Mouse (Mus musculus): ENCODE data around the gene Cradd. TPM values are rescaled to one million over a fixed set of nuclear protein-coding genes. Genes with fewer than 3 reads are reported as not detected.

The Cradd gene
- polyA plus RNA-seq, 1 experiment from 2014 or later, result 9.8 TPM

GRCm38 (mm10) chr10:95299808-95300133 lies 24.2 kb downstream of the Cradd start:
- Histone ChIP-seq H3K9ac (ENCODE audit: low read length) (no peak overlapping the region), H3K36me3 (ENCODE audit: control insufficient read depth, insufficient read depth, low read length) (no peaks in the 10 kb centered on the region), H3K9me3 (ENCODE audit: control insufficient read depth, low read length) (no peaks in the 10 kb centered on the region), H3K4me2 (replicated peaks; ENCODE audit: low read depth) (no peak overlapping the region), H3K4me3 (ENCODE audit: low read depth, low read length) (no peak overlapping the region), H3K27me3 (ENCODE audit: control insufficient read depth, insufficient read depth, low read length) (no peaks in the 10 kb centered on the region), H3K4me1 (replicated peaks; ENCODE audit: control insufficient read depth, insufficient read depth) (no peaks in the 10 kb centered on the region), H3K27ac (replicated peaks) (no peak overlapping the region)
- no peak for DNase-seq (ENCODE audit: low spot score)
- TF ChIP-seq EP300 (optimal IDR thresholded peaks at IDR 0.05) (no peak), CTCF (IDR thresholded peaks at IDR 0.05; ENCODE audit: low read depth) (no peak)
- 81% methylated on average over 7 of the region's 7 CpGs for WGBS
- no peak for ATAC-seq (ENCODE audit: low FRiP score, low TSS enrichment)

DNA sequence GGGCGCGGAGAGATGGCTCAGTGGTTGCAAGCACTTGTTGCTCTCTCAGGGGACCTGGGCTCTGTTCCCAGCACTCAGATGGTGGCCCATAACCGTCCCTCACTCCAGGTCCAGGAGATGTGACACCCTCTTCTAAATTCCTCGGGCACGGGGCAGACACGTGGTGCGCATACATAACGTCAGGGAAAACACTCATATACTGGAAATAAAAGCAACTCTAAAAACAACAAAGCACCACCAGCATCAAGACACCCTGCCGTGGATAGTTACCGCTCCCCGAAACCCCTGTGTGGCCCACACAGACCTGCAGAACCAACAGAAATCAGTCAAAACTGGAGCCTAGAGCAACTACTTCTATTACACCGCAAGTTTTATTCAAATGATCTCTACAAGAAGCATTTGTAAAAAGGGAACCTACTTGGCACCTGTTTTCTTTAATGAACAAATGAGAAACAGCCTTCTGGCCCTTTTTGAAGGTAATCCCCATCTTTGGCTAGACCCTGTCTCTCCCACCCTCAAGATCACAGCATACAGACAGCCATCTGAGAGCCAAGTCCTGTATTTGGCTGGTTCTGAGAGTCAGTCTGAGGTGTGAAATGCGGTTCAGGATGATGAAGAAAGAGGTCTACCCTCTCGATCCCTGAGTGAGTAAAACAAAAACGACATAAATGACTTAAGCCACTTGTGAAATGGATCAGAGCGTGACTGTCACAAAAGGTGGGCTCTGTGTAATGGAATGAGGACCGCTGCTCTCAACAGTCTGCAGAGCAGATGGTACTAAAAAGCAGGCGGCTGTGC lies 24.7 kb downstream of the Cradd start:
- H3K9ac ChIP-seq (ENCODE audit: low read length), result no peak overlapping the region
- H3K36me3 ChIP-seq (ENCODE audit: control insufficient read depth, insufficient read depth, low read length), result no peaks in the 10 kb centered on the region
- H3K9me3 ChIP-seq (ENCODE audit: control insufficient read depth, low read length), result no peaks in the 10 kb centered on the region
- WGBS, result 90% methylated on average over 18 of the region's 18 CpGs
- ATAC-seq (ENCODE audit: low FRiP score, low TSS enrichment), result no peak
- no peaks in the 10 kb centered on the region for H3K4me1 ChIP-seq (replicated peaks; ENCODE audit: control insufficient read depth, insufficient read depth)
- no peak for DNase-seq (ENCODE audit: low spot score)
- H3K4me2 ChIP-seq (replicated peaks; ENCODE audit: low read depth), result no peak overlapping the region
- H3K27ac ChIP-seq (replicated peaks), result no peak overlapping the region
- no peaks in the 10 kb centered on the region for H3K27me3 ChIP-seq (ENCODE audit: control insufficient read depth, insufficient read depth, low read length)
- no peak overlapping the region for H3K4me3 ChIP-seq (ENCODE audit: low read depth, low read length)
- TF ChIP-seq CTCF (IDR thresholded peaks at IDR 0.05; ENCODE audit: low read depth), result no peak
- no peak for TF ChIP-seq EP300 (optimal IDR thresholded peaks at IDR 0.05)

GRCm38 (mm10) chr10:95298504-95298903 lies 25.4 kb downstream of the Cradd start:
- no peak overlapping the region for H3K4me3 ChIP-seq (ENCODE audit: low read depth, low read length)
- H3K36me3 ChIP-seq (ENCODE audit: control insufficient read depth, insufficient read depth, low read length), result no peaks in the 10 kb centered on the region
- H3K9me3 ChIP-seq (ENCODE audit: control insufficient read depth, low read length), result no peaks in the 10 kb centered on the region
- no peak overlapping the region for H3K9ac ChIP-seq (ENCODE audit: low read length)
- 84% methylated on average over 6 of the region's 6 CpGs for WGBS
- H3K27ac ChIP-seq (replicated peaks), result no peak overlapping the region
- no peak for TF ChIP-seq CTCF (IDR thresholded peaks at IDR 0.05; ENCODE audit: low read depth)
- TF ChIP-seq EP300 (optimal IDR thresholded peaks at IDR 0.05), result no peak
- ATAC-seq (ENCODE audit: low FRiP score, low TSS enrichment) (no peak), DNase-seq (ENCODE audit: low spot score) (no peak)
- H3K27me3 ChIP-seq (ENCODE audit: control insufficient read depth, insufficient read depth, low read length), result no peaks in the 10 kb centered on the region
- H3K4me1 ChIP-seq (replicated peaks; ENCODE audit: control insufficient read depth, insufficient read depth), result no peaks in the 10 kb centered on the region
- no peak overlapping the region for H3K4me2 ChIP-seq (replicated peaks; ENCODE audit: low read depth)

DNA sequence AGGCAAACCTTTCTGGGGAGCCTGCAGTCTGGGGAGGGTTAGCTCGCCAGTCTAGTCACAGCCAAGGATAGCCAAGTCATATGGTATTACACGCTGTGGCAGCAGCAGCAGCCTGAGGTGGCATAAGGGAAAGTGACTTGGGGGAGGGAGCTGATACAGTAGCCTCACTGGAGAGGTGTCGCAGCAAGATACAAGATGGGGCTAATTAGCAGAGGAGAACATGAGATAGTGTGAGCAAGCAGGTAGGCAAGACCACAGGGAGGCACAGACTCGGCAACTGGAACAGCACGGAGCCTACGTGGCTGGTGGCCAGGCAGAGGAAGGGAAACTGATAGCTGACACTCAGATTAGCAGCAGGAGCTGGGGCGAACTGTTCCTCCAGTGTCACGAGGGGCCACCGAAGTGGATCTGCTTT lies 26.2 kb downstream of the Cradd start:
- DNase-seq (ENCODE audit: low spot score) (no peak), ATAC-seq (ENCODE audit: low FRiP score, low TSS enrichment) (no peak)
- Histone ChIP-seq H3K4me2 (replicated peaks; ENCODE audit: low read depth) (no peak overlapping the region), H3K27me3 (ENCODE audit: control insufficient read depth, insufficient read depth, low read length) (no peaks in the 10 kb centered on the region), H3K27ac (replicated peaks) (no peak overlapping the region), H3K4me1 (replicated peaks; ENCODE audit: control insufficient read depth, insufficient read depth) (no peaks in the 10 kb centered on the region), H3K36me3 (ENCODE audit: control insufficient read depth, insufficient read depth, low read length) (no peaks in the 10 kb centered on the region), H3K9ac (ENCODE audit: low read length) (no peak overlapping the region), H3K4me3 (ENCODE audit: low read depth, low read length) (no peak overlapping the region), H3K9me3 (ENCODE audit: control insufficient read depth, low read length) (no peaks in the 10 kb centered on the region)
- WGBS, result 77% methylated on average over 9 of the region's 9 CpGs
- TF ChIP-seq CTCF (IDR thresholded peaks at IDR 0.05; ENCODE audit: low read depth) (no peak), EP300 (optimal IDR thresholded peaks at IDR 0.05) (no peak)

DNA sequence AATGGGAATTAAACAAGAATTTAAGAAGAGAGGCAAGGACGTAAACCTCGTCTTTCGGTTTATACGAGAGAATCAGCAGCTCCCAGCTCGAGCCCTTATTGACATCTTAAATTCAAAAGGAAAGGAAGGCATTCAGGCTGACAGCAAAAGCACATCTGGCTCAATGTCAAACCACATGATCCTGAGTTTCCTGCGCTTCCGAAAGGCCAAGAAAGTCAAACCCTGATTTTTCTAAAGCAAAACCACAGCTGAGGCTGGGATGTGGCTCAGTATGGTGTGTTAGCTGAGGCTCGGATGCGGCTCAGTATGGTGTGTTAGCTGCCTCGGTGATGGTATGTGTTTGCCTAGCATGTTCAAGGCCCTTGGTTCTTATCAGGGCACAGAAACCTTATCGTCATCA lies 26.9 kb downstream of the Cradd start:
- TF ChIP-seq CTCF (IDR thresholded peaks at IDR 0.05; ENCODE audit: low read depth) (no peak), EP300 (optimal IDR thresholded peaks at IDR 0.05) (no peak)
- 50% methylated on average over 11 of the region's 11 CpGs for WGBS
- Histone ChIP-seq H3K4me3 (ENCODE audit: low read depth, low read length) (no peak overlapping the region), H3K27ac (replicated peaks) (peak overlapping the region; percentile 40; the same call in 1 of the 2 replicates), H3K36me3 (ENCODE audit: control insufficient read depth, insufficient read depth, low read length) (no peaks in the 10 kb centered on the region), H3K27me3 (ENCODE audit: control insufficient read depth, insufficient read depth, low read length) (no peaks in the 10 kb centered on the region), H3K4me2 (replicated peaks; ENCODE audit: low read depth) (0 out of 2 replicates have a peak overlapping the region, but pooled peaks have one; percentile 3), H3K4me1 (replicated peaks; ENCODE audit: control insufficient read depth, insufficient read depth) (no peaks in the 10 kb centered on the region), H3K9me3 (ENCODE audit: control insufficient read depth, low read length) (no peaks in the 10 kb centered on the region), H3K9ac (ENCODE audit: low read length) (no peak overlapping the region)
- ATAC-seq (ENCODE audit: low FRiP score, low TSS enrichment) (no peak), DNase-seq (ENCODE audit: low spot score) (no peak)

GRCm38 (mm10) chr10:95293261-95293660 lies 30.7 kb downstream of the Cradd start:
- no peak overlapping the region for H3K9ac ChIP-seq (ENCODE audit: low read length)
- no peaks in the 10 kb centered on the region for H3K27me3 ChIP-seq (ENCODE audit: control insufficient read depth, insufficient read depth, low read length)
- H3K9me3 ChIP-seq (ENCODE audit: control insufficient read depth, low read length), result no peaks in the 10 kb centered on the region
- no peak for ATAC-seq (ENCODE audit: low FRiP score, low TSS enrichment)
- H3K27ac ChIP-seq (replicated peaks), result no peak overlapping the region
- no peaks in the 10 kb centered on the region for H3K36me3 ChIP-seq (ENCODE audit: control insufficient read depth, insufficient read depth, low read length)
- WGBS, result 92% methylated on average over 8 of the region's 8 CpGs
- no peak for DNase-seq (ENCODE audit: low spot score)
- no peak overlapping the region for H3K4me3 ChIP-seq (ENCODE audit: low read depth, low read length)
- no peak overlapping the region for H3K4me2 ChIP-seq (replicated peaks; ENCODE audit: low read depth)
- no peaks in the 10 kb centered on the region for H3K4me1 ChIP-seq (replicated peaks; ENCODE audit: control insufficient read depth, insufficient read depth)
- TF ChIP-seq CTCF (IDR thresholded peaks at IDR 0.05; ENCODE audit: low read depth), result no peak
- TF ChIP-seq EP300 (optimal IDR thresholded peaks at IDR 0.05), result no peak
